Comparison of ENCODE assay signal across 10 mouse cellular contexts in the genomic region with DNA sequence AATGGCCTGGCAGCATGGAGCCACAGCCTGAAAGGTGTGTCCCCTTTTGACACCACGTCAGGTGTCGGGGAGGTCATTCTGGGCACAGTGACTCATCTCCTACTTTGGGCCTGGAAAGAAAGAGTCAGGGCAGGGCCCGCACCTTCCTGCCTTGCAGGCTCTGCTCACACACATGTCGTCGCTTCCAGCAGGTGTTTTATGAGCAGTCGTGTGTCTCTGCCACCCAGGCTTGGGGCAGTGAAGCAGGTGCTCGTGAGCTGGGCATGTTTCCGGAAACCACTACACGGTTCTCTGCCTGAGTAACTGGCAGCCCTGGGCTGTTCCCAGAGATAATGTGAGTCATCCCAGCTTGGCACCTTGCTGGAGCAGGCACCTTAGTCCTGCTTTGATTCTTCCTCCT. TPM values are rescaled to one million over a fixed set of nuclear protein-coding genes. Genes with fewer than 3 reads are reported as not detected.
DNase-seq lines count a peak whose midpoint lies in the region; ATAC-seq and TF ChIP-seq lines count a peak whose summit lies in the region.
"Had no signal": no experiment of that assay in that cellular context is flagged by ENCODE, and none has a peak within 500 bp of the region (broad histone marks: within the 10 kb centered on the region; RNA-seq: fewer than 3 reads in every experiment).

No protein-coding gene starts in this region.

- intact Hi-C loops in left cerebral cortex, postnatal 25 days (cut with DNase I), result no loop called here

- no peak overlapping the region for H3K4me2 ChIP-seq in lung, postnatal 0 days (replicated peaks; ENCODE audit: low read depth, low read length)
- no peak overlapping the region for H3K4me2 ChIP-seq in liver, embryonic 12.5 days
- H3K4me2 ChIP-seq in forebrain, postnatal 0 days (ENCODE audit: low read depth), result no peak overlapping the region
- H3K4me2 ChIP-seq: limb, embryonic 12.5 days; midbrain, embryonic 12.5 days had no signal

- H3K9me3 ChIP-seq in lung, postnatal 0 days (ENCODE audit: low read length), result no peaks in the 10 kb centered on the region
- no peaks in the 10 kb centered on the region for H3K9me3 ChIP-seq in liver, embryonic 12.5 days (replicated peaks)
- no peaks in the 10 kb centered on the region for H3K9me3 ChIP-seq in forebrain, postnatal 0 days (ENCODE audit: low read length)
- H3K9me3 ChIP-seq: limb, embryonic 12.5 days; midbrain, embryonic 12.5 days had no signal

- H3K27ac ChIP-seq in lung, postnatal 0 days (ENCODE audit: low read length), result peak overlapping the region; percentile 78
- H3K27ac ChIP-seq in liver, embryonic 12.5 days, result no peak overlapping the region
- H3K27ac ChIP-seq in forebrain, postnatal 0 days (ENCODE audit: low read depth, low read length), result no peak overlapping the region
- H3K27ac ChIP-seq: limb, embryonic 12.5 days; midbrain, embryonic 12.5 days had no signal

- H3K27me3 ChIP-seq in lung, postnatal 0 days (replicated peaks; ENCODE audit: insufficient read depth, low read length), result no peaks in the 10 kb centered on the region
- peaks cover 16% of the 10 kb centered on the region for H3K27me3 ChIP-seq in liver, embryonic 12.5 days (replicated peaks)
- H3K27me3 ChIP-seq in forebrain, postnatal 0 days (ENCODE audit: insufficient read depth, low read length), result no peaks in the 10 kb centered on the region
- H3K27me3 ChIP-seq: limb, embryonic 12.5 days; midbrain, embryonic 12.5 days had no signal

- no peak overlapping the region for H3K9ac ChIP-seq in lung, postnatal 0 days (replicated peaks; ENCODE audit: low read depth)
- no peak overlapping the region for H3K9ac ChIP-seq in liver, embryonic 12.5 days
- H3K9ac ChIP-seq in forebrain, postnatal 0 days, result no peak overlapping the region
- H3K9ac ChIP-seq: limb, embryonic 12.5 days; midbrain, embryonic 12.5 days had no signal

- no peak for TF ChIP-seq EP300 in lung, postnatal 0 days (IDR thresholded peaks at IDR 0.05)

- ATAC-seq in lung, postnatal 0 days, result peak; percentile 64
- no peak for ATAC-seq in liver, embryonic 12.5 days
- ATAC-seq in forebrain, postnatal 0 days, result no peak

- peaks cover 20% of the 10 kb centered on the region for H3K4me1 ChIP-seq in lung, postnatal 0 days (ENCODE audit: insufficient read depth, low read depth, low read length)
- H3K4me1 ChIP-seq in liver, embryonic 12.5 days, result peaks cover 48% of the 10 kb centered on the region
- peaks cover 12% of the 10 kb centered on the region for H3K4me1 ChIP-seq in forebrain, postnatal 0 days (ENCODE audit: insufficient read depth)

- no peak for TF ChIP-seq CTCF in lung, postnatal 0 days (IDR thresholded peaks at IDR 0.05)
- TF ChIP-seq CTCF in forebrain, postnatal 0 days (IDR thresholded peaks at IDR 0.05; ENCODE audit: low read depth), result no peak

- no peaks in the 10 kb centered on the region for H3K36me3 ChIP-seq in lung, postnatal 0 days (ENCODE audit: insufficient read depth, low read length)
- H3K36me3 ChIP-seq in liver, embryonic 12.5 days, result no peaks in the 10 kb centered on the region
- no peaks in the 10 kb centered on the region for H3K36me3 ChIP-seq in forebrain, postnatal 0 days (ENCODE audit: insufficient read depth)
- H3K36me3 ChIP-seq: limb, embryonic 12.5 days; midbrain, embryonic 12.5 days had no signal

- 47% methylated on average over 9 of the region's 9 CpGs for WGBS in lung, postnatal 0 days
- WGBS in liver, embryonic 12.5 days (ENCODE audit: insufficient replicate concordance), result 75% methylated on average over 9 of the region's 9 CpGs
- 87% methylated on average over 9 of the region's 9 CpGs for WGBS in forebrain, postnatal 0 days

- H3K4me3 ChIP-seq in lung, postnatal 0 days (ENCODE audit: low read depth, low read length), result no peak overlapping the region
- no peak overlapping the region for H3K4me3 ChIP-seq in liver, embryonic 12.5 days
- no peak overlapping the region for H3K4me3 ChIP-seq in forebrain, postnatal 0 days (ENCODE audit: low read depth, low read length)
- H3K4me3 ChIP-seq: limb, embryonic 12.5 days; midbrain, embryonic 12.5 days had no signal

- DNase-seq in heart, adult 11 months, result peak; percentile 90
- no peak for DNase-seq in heart, adult 9 months (ENCODE audit: low spot score in 2 of 2)
- peak; percentile 87 for DNase-seq in A20 (ENCODE audit: low read depth, low spot score)
- peak; percentile 10 for DNase-seq in brain, adult 2 months (ENCODE audit: low read depth, low spot score)
- DNase-seq in lung, postnatal 0 days (ENCODE audit: low spot score), result peak; percentile 70
- no peak for DNase-seq in left cerebral cortex, postnatal 25 days (ENCODE audit: low spot score in 2 of 2)
- no peak for DNase-seq in forebrain, postnatal 0 days

RNA-seq across cellular contexts. Expression of gene Ctsz, which starts 3.6 kb away (rescaled TPM):
- polyA plus RNA-seq in lung, postnatal 0 days (2015; fragmentation: Nextera tagmentation; extraction: Ambion mirVana), result 208 and 222 TPM in 2 replicates
- total RNA-seq in left cerebral cortex, postnatal 25 days (2021), result 10 to 100 TPM; 27.4 to 31.6 TPM
- polyA plus RNA-seq in liver, embryonic 12.5 days (2016; fragmentation: Nextera tagmentation; extraction: Ambion mirVana), result 102 and 111 TPM in 2 replicates
- total RNA-seq in forebrain, postnatal 0 days (2014; rRNA removed), result 53.9 and 59.9 TPM in 2 replicates
- polyA plus RNA-seq in forebrain, postnatal 0 days (2015; fragmentation: Nextera tagmentation; extraction: Ambion mirVana), result 72.3 and 74.7 TPM in 2 replicates

RNA-seq across cellular contexts. Expression of gene Tubb1, which starts 8.0 kb away (rescaled TPM):
- polyA plus RNA-seq in lung, postnatal 0 days (2015; fragmentation: Nextera tagmentation; extraction: Ambion mirVana), result 10.5 and 11.3 TPM in 2 replicates
- not detected for total RNA-seq in left cerebral cortex, postnatal 25 days (2021)
- polyA plus RNA-seq in liver, embryonic 12.5 days (2016; fragmentation: Nextera tagmentation; extraction: Ambion mirVana), result 48.2 and 55.7 TPM in 2 replicates
- total RNA-seq in forebrain, postnatal 0 days (2014; rRNA removed), result 0.38 TPM in 1 of 2 replicates, not detected in the other
- 0.11 TPM in 1 of 2 replicates, not detected in the other for polyA plus RNA-seq in forebrain, postnatal 0 days (2015; fragmentation: Nextera tagmentation; extraction: Ambion mirVana)

RNA-seq across cellular contexts. Expression of gene Atp5e, which starts 21.4 kb away (rescaled TPM):
- 591 and 652 TPM in 2 replicates for polyA plus RNA-seq in lung, postnatal 0 days (2015; fragmentation: Nextera tagmentation; extraction: Ambion mirVana)
- total RNA-seq in left cerebral cortex, postnatal 25 days (2021), result 100 to 1,000 TPM; 323 to 342 TPM
- 514 and 545 TPM in 2 replicates for polyA plus RNA-seq in liver, embryonic 12.5 days (2016; fragmentation: Nextera tagmentation; extraction: Ambion mirVana)
- total RNA-seq in forebrain, postnatal 0 days (2014; rRNA removed), result 587 and 783 TPM in 2 replicates
- polyA plus RNA-seq in forebrain, postnatal 0 days (2015; fragmentation: Nextera tagmentation; extraction: Ambion mirVana), result 714 and 873 TPM in 2 replicates

RNA-seq across cellular contexts. Expression of gene Nelfcd, which starts 26.9 kb away (rescaled TPM):
- polyA plus RNA-seq in lung, postnatal 0 days (2015; fragmentation: Nextera tagmentation; extraction: Ambion mirVana), result 54.3 and 59.1 TPM in 2 replicates
- 10 to 100 TPM; 45.0 to 46.0 TPM for total RNA-seq in left cerebral cortex, postnatal 25 days (2021)
- 99.2 and 100 TPM in 2 replicates for polyA plus RNA-seq in liver, embryonic 12.5 days (2016; fragmentation: Nextera tagmentation; extraction: Ambion mirVana)
- 45.6 and 65.6 TPM in 2 replicates for total RNA-seq in forebrain, postnatal 0 days (2014; rRNA removed)
- polyA plus RNA-seq in forebrain, postnatal 0 days (2015; fragmentation: Nextera tagmentation; extraction: Ambion mirVana), result 75.7 and 90.7 TPM in 2 replicates

RNA-seq across cellular contexts. Expression of gene Prelid3b, which starts 30.4 kb away (rescaled TPM):
- 64.9 and 68.9 TPM in 2 replicates for polyA plus RNA-seq in lung, postnatal 0 days (2015; fragmentation: Nextera tagmentation; extraction: Ambion mirVana)
- 10 to 100 TPM; 44.1 to 44.4 TPM for total RNA-seq in left cerebral cortex, postnatal 25 days (2021)
- polyA plus RNA-seq in liver, embryonic 12.5 days (2016; fragmentation: Nextera tagmentation; extraction: Ambion mirVana), result 113 and 115 TPM in 2 replicates
- 68.7 and 77.2 TPM in 2 replicates for total RNA-seq in forebrain, postnatal 0 days (2014; rRNA removed)
- polyA plus RNA-seq in forebrain, postnatal 0 days (2015; fragmentation: Nextera tagmentation; extraction: Ambion mirVana), result 106 and 107 TPM in 2 replicates

Comparison
In these comparisons a context has a peak if more than half of its experiments do, and no peak if none do; other contexts are left out.
1. DNase-seq: peak in heart, adult 11 months (single experiment), A20 (single experiment), brain, adult 2 months (single experiment) and lung, postnatal 0 days (single experiment); none in heart, adult 9 months (0 of 2), left cerebral cortex, postnatal 25 days (0 of 2) and forebrain, postnatal 0 days (single experiment).
2. RNA of gene Tubb1, which starts 8.0 kb away (polyA plus RNA-seq): 48.2 to 55.7 TPM in liver, embryonic 12.5 days and 10.5 to 11.3 TPM in lung, postnatal 0 days; 0.11 TPM in forebrain, postnatal 0 days; every median in the first group is over 10 times any median in the second.